Comparison of ENCODE assay signal across 11 mouse cellular contexts in the genomic region with DNA sequence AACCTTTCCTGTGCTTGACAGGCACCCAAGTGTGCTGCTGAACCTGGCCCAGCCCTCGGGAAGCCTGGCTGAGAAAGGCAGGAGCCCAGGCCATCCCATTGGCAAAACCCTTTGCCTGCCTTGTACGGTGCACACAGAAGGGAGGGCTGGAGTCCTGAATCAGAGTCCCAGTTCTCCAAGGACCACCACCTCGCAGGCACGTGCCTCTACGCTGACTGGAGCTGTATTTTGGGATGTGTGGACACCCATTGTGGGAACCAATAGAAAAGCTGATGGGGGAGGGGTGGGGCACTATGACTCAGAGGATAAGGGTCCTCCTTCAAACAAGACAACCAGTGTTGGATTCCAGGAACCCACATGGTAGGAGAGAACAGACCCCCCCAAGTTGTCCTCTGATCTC.
DNase-seq lines count a peak whose midpoint lies in the region; ATAC-seq and TF ChIP-seq lines count a peak whose summit lies in the region.
"Had no signal": no experiment of that assay in that cellular context is flagged by ENCODE, and none has a peak within 500 bp of the region (broad histone marks: within the 10 kb centered on the region; RNA-seq: fewer than 3 reads in every experiment).

No protein-coding gene starts in this region.

- H3K4me2 ChIP-seq in heart, embryonic 13.5 days, result no peak overlapping the region
- no peak overlapping the region for H3K4me2 ChIP-seq in lung, postnatal 0 days (replicated peaks; ENCODE audit: low read depth, low read length)
- no peak overlapping the region for H3K4me2 ChIP-seq in midbrain, embryonic 15.5 days

- no peak overlapping the region for H3K9ac ChIP-seq in heart, embryonic 13.5 days
- no peak overlapping the region for H3K9ac ChIP-seq in lung, postnatal 0 days (replicated peaks; ENCODE audit: low read depth)
- no peak overlapping the region for H3K9ac ChIP-seq in midbrain, embryonic 15.5 days

- TF ChIP-seq CTCF in lung, postnatal 0 days (IDR thresholded peaks at IDR 0.05), result no peak
- no peak for TF ChIP-seq CTCF in lung, adult 2 months (IDR thresholded peaks at IDR 0.05; ENCODE audit: insufficient read depth, low read length)
- TF ChIP-seq CTCF in embryonic fibroblast, embryonic 13.5 days (IDR thresholded peaks at IDR 0.05; ENCODE audit: borderline replicate concordance, insufficient read depth, low read length), result no peak

- TF ChIP-seq EP300 in lung, postnatal 0 days (IDR thresholded peaks at IDR 0.05), result 0 out of 2 replicates have a peak, but pooled peaks have one; percentile 45

- peaks cover 55% of the 10 kb centered on the region for H3K4me1 ChIP-seq in heart, embryonic 13.5 days
- H3K4me1 ChIP-seq in lung, postnatal 0 days (ENCODE audit: insufficient read depth, low read depth, low read length), result peaks cover 19% of the 10 kb centered on the region; the same call in 1 of the 2 replicates
- H3K4me1 ChIP-seq in lung, adult 2 months (ENCODE audit: control insufficient read depth, insufficient read depth, low read length), result peaks cover 3% of the 10 kb centered on the region; the same call in 1 of the 2 replicates
- peaks cover 21% of the 10 kb centered on the region for H3K4me1 ChIP-seq in embryonic fibroblast, embryonic 13.5 days (ENCODE audit: control insufficient read depth, insufficient read depth, low read length)
- peaks cover 43% of the 10 kb centered on the region for H3K4me1 ChIP-seq in midbrain, embryonic 15.5 days

- H3K27me3 ChIP-seq in heart, embryonic 13.5 days (replicated peaks), result no peaks in the 10 kb centered on the region
- no peaks in the 10 kb centered on the region for H3K27me3 ChIP-seq in lung, postnatal 0 days (replicated peaks; ENCODE audit: insufficient read depth, low read length)
- H3K27me3 ChIP-seq in midbrain, embryonic 15.5 days (replicated peaks), result no peaks in the 10 kb centered on the region

- no peak for DNase-seq in heart, adult 8-10 months (ENCODE audit: low spot score)
- DNase-seq in lung, postnatal 0 days (ENCODE audit: low spot score), result peak; percentile 33
- no peak for DNase-seq in lung, adult 2 months
- DNase-seq in urinary bladder, postnatal 25 days (ENCODE audit: low spot score), result no peak
- DNase-seq in urinary bladder, postnatal 36 days (ENCODE audit: low spot score in 2 of 2), result no peak
- DNase-seq: adrenal gland, adult 2 months had no signal

- H3K4me3 ChIP-seq in heart, embryonic 13.5 days, result no peak overlapping the region
- no peak overlapping the region for H3K4me3 ChIP-seq in lung, postnatal 0 days (ENCODE audit: low read depth, low read length)
- H3K4me3 ChIP-seq in lung, adult 2 months (replicated peaks; ENCODE audit: extremely low read depth, low read depth, low read length), result no peak overlapping the region
- H3K4me3 ChIP-seq in embryonic fibroblast, embryonic 13.5 days (ENCODE audit: insufficient read depth, low read length), result no peak overlapping the region
- H3K4me3 ChIP-seq in midbrain, embryonic 15.5 days, result no peak overlapping the region
- H3K4me3 ChIP-seq: megakaryocyte, embryonic 14.5 days had no signal

- H3K27ac ChIP-seq in heart, embryonic 13.5 days (replicated peaks), result peak overlapping the region; percentile 100
- H3K27ac ChIP-seq in lung, postnatal 0 days (ENCODE audit: low read length), result 0 out of 2 replicates have a peak overlapping the region, but pooled peaks have one; percentile 20
- H3K27ac ChIP-seq in embryonic fibroblast, embryonic 13.5 days (ENCODE audit: insufficient read depth, low read length), result peak overlapping the region; percentile 100; the same call in 1 of the 2 replicates
- peak overlapping the region; percentile 98; the same call in 1 of the 2 replicates for H3K27ac ChIP-seq in midbrain, embryonic 15.5 days

- H3K36me3 ChIP-seq in heart, embryonic 13.5 days, result no peaks in the 10 kb centered on the region
- H3K36me3 ChIP-seq in lung, postnatal 0 days (ENCODE audit: insufficient read depth, low read length), result no peaks in the 10 kb centered on the region
- no peaks in the 10 kb centered on the region for H3K36me3 ChIP-seq in midbrain, embryonic 15.5 days (replicated peaks)

- WGBS in heart, embryonic 13.5 days, result 63% methylated on average over 5 of the region's 5 CpGs
- WGBS in lung, postnatal 0 days, result 59% methylated on average over 5 of the region's 5 CpGs
- WGBS in lung, adult 2 months, result 73% methylated on average over 5 of the region's 5 CpGs
- 71% methylated on average over 5 of the region's 5 CpGs for WGBS in midbrain, embryonic 15.5 days

- no peak for TF ChIP-seq POLR2A in lung, adult 2 months (IDR thresholded peaks at IDR 0.05; ENCODE audit: borderline replicate concordance, extremely low read depth, low read depth, low read length)
- TF ChIP-seq POLR2A in embryonic fibroblast, embryonic 13.5 days (IDR thresholded peaks at IDR 0.05; ENCODE audit: low read depth, low read length), result no peak

- ATAC-seq in heart, embryonic 13.5 days (ENCODE audit: extremely low read depth, insufficient number of reproducible peaks, low FRiP score, low TSS enrichment), result no peak
- no peak; the same call in 1 of the 2 replicates for ATAC-seq in lung, postnatal 0 days
- ATAC-seq in midbrain, embryonic 15.5 days (replicated peaks), result no peak
- ATAC-seq: inflammation-experienced regulatory T-cells, adult 6 months had no signal

- peaks cover 4% of the 10 kb centered on the region; the same call in 1 of the 2 replicates for H3K9me3 ChIP-seq in heart, embryonic 13.5 days
- no peaks in the 10 kb centered on the region for H3K9me3 ChIP-seq in lung, postnatal 0 days (ENCODE audit: low read length)
- H3K9me3 ChIP-seq in midbrain, embryonic 15.5 days, result no peaks in the 10 kb centered on the region

Comparison
In these comparisons a context has a peak if more than half of its experiments do, and no peak if none do; other contexts are left out.
1. H3K27ac ChIP-seq: peak in every context shown above with its lines; median percentile 100 in heart, embryonic 13.5 days; 100 in embryonic fibroblast, embryonic 13.5 days; 98 in midbrain, embryonic 15.5 days; 20 in lung, postnatal 0 days.